Mouse (Mus musculus) macrophage (primary cell): Measurements from ENCODE around the gene Klhl40. TPM values are rescaled to one million over a fixed set of nuclear protein-coding genes. Genes with fewer than 3 reads are reported as not detected.

Experiments used
- H3K27ac ChIP-seq: fragments of 350-480 bp; formaldehyde crosslinking; 2 replicates; pipeline ENCODE4 v1.9.0; 2021
- H3K36me3 ChIP-seq: fragments of 350-480 bp; formaldehyde crosslinking; 2 replicates; pipeline ENCODE4 v1.9.0; 2021; ENCODE audit errors: inconsistent target
- H3K4me3 ChIP-seq: fragments of 350-480 bp; formaldehyde crosslinking; 2 replicates; pipeline ENCODE4 v1.9.0; 2021; ENCODE audit errors: inconsistent target
- H3K79me2 ChIP-seq: fragments of 350-480 bp; formaldehyde crosslinking; 2 replicates; pipeline ENCODE4 v1.9.0; 2021; ENCODE audit errors: inconsistent target
- WGBS: methylation state at CpG from one replicate; pipeline ENCODE4 v1.1.7; 2026; ENCODE audit warnings: inconsistent platforms; ENCODE audit not compliant: missing documents; 5-methylcytosine and 5-hydroxymethylcytosine counted together
- polyA plus RNA-seq: library from polyadenylated mRNA; stranded (reverse); fragments of 250-400 nt; gene quantifications from 3 replicates; pipeline ENCODE4 v1.2.4, GENCODE M21; 2018; ENCODE audit warnings: inconsistent platforms

Klhl40 gene
- polyA plus RNA-seq, 1 experiment from 2014 or later: not detected

DNA sequence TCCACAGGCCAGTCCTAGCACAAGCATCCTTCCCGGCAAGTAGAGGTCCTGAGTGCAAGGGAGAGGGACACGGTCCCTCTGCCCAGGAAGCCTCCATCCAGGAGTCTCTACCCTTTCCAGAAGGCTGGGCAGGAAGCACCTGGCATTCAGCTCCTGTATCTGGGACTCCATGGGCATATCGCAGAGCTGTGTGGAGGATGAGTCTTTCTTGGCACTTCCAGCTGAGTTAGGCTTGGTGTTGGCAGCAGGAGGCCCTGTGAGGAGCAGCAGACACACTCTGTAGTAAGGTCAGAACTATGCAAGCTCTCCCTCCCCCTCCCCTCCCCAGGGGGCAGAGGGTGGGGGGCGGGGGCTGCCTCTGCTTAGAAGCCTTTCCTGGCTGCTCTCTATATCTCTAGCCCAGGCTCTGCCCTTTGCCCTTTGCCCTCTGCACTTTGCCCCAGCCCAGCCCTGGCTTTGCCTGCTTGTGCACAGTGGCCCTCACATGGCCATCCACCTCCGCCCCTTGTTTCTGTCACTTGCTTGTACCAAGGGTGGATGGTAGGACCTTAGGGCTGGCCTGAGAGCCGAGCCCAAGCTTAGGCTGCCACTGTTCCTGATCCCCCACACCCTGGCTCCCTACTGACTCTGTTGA is 21.6 kb downstream of the Klhl40 start:
- Histone ChIP-seq H3K27ac (no peak overlapping the region), H3K36me3 (no peaks in the 10 kb centered on the region), H3K79me2 (no peaks in the 10 kb centered on the region), H3K4me3 (no peak overlapping the region)
- WGBS: 82% methylated on average over 6 of the region's 6 CpGs

DNA sequence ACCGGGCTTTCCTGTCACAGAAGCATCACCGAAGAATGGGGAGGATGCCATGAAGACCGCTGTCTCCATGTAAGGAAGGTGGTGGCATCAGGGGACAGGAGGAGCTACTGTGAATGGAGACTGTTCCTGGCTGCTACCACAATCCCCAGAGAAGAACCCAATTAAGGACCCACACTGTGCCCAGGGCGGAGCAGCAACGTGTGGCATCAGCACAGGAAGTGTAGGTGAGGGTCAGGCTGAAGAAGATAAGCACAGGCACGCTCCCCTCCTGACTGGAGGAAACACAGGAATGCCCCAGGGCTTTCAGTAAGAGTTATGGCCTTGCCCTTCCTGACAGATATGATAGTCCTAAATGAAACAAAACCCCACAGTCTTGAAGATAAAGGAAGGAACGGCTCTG is 25.3 kb downstream of the Klhl40 start:
- Histone ChIP-seq H3K79me2 (no peaks in the 10 kb centered on the region), H3K36me3 (no peaks in the 10 kb centered on the region), H3K27ac (no peak overlapping the region), H3K4me3 (no peak overlapping the region)
- WGBS: 40% methylated on average over 7 of the region's 7 CpGs

DNA sequence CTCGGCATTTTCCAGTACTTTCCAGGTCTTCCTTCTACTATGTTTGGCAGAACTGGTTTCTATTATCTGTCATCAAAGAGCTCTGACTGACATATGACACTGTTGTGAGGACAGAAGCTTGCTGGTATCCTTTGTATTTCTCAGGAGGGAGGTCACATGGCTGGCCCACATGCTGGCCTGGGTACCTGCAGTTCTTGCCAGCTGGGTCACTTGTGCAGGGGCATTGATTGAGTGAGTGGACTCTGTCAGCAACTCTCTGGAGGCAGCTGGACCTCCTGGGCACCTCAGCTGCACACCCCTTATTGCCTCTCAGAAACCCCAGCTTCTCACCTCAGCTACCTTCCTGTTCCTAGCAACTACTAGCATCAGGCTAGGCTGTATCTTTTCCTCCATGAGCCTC is 30.1 kb downstream of the Klhl40 start:
- H3K4me3 ChIP-seq: no peak overlapping the region
- WGBS: 92% methylated on average over 1 of the region's 1 CpGs
- no peak overlapping the region for H3K27ac ChIP-seq
- H3K79me2 ChIP-seq: no peaks in the 10 kb centered on the region
- H3K36me3 ChIP-seq: no peaks in the 10 kb centered on the region

DNA sequence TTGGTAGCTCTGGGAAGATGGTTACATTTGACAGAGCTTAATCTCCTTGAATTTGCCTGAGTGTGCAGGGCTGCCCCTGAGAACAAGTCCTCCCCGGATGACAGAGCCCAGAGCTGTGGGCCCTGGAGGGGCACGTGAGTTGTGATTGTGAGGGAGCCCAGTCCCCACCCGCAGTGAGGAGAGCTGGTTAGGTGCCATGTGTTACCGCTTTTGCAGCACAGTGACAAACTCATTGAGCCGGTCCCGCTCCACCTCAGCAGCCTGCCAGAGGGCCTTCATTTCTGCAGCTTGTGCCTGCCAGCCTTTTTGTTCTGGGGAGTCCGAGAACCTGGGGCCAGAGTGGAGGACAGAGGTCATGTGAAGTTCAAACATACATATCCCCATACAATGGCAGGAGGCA is 30.5 kb downstream of the Klhl40 start:
- no peaks in the 10 kb centered on the region for H3K79me2 ChIP-seq
- 80% methylated on average over 7 of the region's 7 CpGs for WGBS
- no peak overlapping the region for H3K27ac ChIP-seq
- H3K36me3 ChIP-seq: no peaks in the 10 kb centered on the region
- H3K4me3 ChIP-seq: no peak overlapping the region

DNA sequence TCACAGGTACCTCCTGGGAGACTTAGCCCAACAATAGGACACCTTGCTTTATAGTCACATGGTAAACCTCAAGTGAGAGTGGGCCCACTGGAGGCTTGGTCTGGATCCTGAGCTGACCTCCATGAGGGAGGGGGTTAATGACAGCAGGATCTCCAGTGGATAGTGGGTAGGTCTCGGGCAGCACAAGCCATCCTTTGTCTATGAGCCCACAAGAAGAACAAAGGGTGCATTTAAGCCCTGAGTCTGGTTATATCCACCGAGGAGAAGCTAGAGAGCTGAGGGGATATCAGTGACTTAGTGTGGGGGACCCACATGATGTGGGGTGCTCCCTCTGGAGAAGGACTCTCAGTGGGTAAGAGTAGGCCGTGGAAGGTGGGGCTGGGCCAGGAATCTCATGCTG is 31.1 kb downstream of the Klhl40 start:
- 95% methylated on average over 3 of the region's 3 CpGs for WGBS
- Histone ChIP-seq H3K4me3 (no peak overlapping the region), H3K36me3 (no peaks in the 10 kb centered on the region), H3K27ac (no peak overlapping the region), H3K79me2 (no peaks in the 10 kb centered on the region)

DNA sequence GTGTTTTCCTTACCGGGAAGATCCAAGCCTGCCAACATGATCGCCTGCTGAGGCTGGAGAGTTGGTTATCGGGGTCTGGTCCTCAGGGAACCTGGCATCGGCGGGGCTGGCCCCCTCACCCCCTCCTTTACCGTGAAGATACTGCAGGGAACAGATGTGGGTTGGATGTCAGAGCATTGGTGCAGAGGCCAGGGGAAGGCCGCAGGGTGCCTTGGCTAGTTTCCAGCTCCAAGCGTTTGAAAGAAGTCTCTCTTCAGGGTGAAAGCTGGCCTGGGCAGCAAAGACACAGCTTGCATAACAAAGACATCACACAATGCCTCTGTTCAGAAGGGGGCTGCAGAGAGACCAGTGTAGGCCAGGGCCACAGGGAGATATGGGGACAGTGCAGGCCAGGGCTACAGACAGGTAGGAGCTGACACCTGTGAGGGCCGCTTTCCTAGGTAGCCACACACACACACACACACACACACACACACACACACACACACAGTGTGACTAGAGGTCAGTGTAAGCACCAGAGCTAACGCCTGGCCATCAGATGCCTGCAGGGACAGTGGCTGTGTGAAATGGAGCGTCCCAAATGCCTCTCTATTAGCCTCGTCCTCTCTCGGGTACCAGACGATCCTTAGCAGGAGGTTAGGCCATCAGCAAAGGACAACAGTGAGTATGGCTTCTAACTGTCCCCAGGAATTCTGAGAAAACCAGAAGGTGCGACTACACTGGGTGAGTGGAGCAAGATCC is 32.8 kb downstream of the Klhl40 start:
- Histone ChIP-seq H3K27ac (no peak overlapping the region), H3K4me3 (no peak overlapping the region), H3K79me2 (no peaks in the 10 kb centered on the region), H3K36me3 (no peaks in the 10 kb centered on the region)
- 80% methylated on average over 15 of the region's 15 CpGs for WGBS

DNA sequence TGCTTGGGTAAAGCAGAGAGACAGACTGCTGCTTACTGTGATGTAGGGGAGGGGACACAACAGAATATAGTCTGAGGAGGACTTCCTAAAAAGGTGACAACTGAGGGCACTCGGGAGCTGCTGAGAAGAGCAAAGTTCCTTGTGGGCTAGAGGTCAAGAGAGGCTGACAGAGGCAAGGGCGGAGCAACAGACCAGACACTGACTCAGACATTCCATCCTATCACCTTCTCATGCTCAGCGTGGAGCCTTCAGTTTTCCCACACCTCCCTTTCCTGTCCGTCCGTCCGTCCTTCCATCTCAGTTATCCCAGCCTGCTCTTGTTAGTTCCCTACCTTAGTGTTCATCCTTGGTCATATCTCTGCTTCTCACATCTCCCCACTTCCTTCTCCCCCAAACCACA is 37.8 kb downstream of the Klhl40 start:
- H3K36me3 ChIP-seq: no peaks in the 10 kb centered on the region
- H3K4me3 ChIP-seq: no peak overlapping the region
- no peaks in the 10 kb centered on the region for H3K79me2 ChIP-seq
- 25% methylated on average over 6 of the region's 6 CpGs for whole genome bisulfite sequencing
- H3K27ac ChIP-seq: no peak overlapping the region

DNA sequence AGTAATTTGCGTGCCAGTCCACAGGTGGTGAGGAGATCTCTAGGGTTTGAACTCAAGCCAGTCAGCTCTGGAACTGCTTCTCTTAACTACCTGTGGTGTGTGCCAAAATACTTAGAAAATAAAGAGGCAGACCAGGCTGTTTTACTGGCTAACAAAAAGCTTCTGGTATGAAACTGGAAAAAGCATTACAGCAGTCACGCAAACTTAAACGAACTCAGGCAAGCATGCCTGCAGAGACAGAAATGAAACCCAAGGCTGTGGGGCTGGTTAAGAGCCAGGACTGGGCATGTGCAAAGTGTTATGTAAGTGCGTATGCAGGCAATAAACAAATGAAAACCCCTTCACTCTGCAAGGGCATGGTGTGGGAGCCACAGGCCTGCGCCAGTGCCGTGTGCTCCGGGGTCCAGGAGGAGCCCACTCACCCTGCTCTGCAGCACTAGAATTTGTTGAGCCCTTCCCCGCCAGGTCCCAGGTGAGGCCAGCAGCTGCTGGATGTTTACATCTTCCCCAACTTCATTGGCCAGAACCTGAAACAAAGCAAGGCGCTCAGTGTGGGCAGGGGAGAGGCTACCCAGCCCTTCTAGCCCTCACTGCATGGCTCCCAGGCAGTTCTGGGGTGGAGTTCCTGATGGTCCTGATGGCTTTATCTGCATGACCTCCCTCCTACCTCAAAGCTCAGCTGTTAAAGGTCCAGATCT is 41.8 kb downstream of the Klhl40 start:
- WGBS: 80% methylated on average over 9 of the region's 9 CpGs
- Histone ChIP-seq H3K36me3 (no peaks in the 10 kb centered on the region), H3K27ac (no peak overlapping the region), H3K4me3 (no peak overlapping the region), H3K79me2 (no peaks in the 10 kb centered on the region)

DNA sequence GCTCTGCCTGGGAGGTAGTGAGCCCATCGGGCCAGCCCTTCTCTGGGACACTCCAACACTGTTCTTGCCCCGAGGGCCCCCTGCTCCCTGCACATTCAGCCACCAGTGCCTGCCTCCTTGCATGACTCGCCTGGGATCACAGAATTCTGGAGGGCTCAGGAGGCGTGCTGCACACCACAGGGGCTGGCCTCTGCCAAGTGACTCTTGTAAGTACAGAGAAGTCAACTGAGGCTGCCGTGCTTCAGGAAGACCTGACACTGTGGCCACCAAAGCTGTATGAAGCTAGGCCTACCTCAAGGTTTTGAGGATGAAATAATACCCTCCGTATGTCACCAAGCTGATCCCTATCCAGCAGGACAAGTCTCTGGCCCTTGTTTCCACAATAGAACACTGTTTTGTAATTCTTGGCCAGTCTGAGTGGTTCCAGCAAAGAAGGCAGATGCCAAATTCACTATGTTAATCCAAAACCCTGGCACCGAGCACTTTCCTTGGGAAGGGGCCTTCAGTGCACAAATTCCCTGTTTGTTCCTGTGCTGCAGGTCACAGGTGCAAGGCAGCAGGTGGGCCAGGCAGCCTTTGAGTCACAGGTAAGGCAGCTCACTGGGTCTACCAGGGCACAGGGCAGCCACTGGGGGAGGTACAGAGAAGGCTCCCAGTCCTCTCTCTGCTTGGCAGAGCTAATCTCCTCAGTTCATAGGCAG is 42.5 kb downstream of the Klhl40 start:
- Histone ChIP-seq H3K4me3 (no peak overlapping the region), H3K79me2 (no peaks in the 10 kb centered on the region)
- 92% methylated on average over 6 of the region's 7 CpGs for whole genome bisulfite sequencing

DNA sequence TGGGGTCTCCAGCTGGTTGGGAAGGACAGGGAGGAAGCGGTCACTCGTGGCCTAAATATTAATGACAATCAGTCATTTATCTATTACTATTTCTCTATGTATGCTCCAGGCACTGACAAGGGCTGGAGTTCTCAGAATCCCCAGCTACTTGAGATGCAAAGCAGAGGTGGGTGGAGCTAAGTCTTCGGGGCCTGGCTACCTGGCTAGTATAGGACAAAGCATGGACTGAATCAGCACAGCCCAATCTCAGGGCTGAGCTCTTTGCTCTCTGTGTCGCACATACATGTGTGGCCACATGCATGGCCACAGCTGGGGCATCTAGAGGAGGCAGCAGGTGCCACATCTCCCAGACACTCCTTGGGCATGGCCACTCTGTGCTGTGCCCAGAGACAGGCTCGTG is 43.4 kb downstream of the Klhl40 start:
- Histone ChIP-seq H3K36me3 (no peaks in the 10 kb centered on the region), H3K4me3 (no peak overlapping the region), H3K27ac (no peak overlapping the region), H3K79me2 (no peaks in the 10 kb centered on the region)
- 82% methylated on average over 5 of the region's 5 CpGs for WGBS

More for the DNA sequence above, 42.5 kb downstream of the Klhl40 start:
- Histone ChIP-seq H3K36me3 (no peaks in the 10 kb centered on the region), H3K27ac (no peak overlapping the region)

DNA sequence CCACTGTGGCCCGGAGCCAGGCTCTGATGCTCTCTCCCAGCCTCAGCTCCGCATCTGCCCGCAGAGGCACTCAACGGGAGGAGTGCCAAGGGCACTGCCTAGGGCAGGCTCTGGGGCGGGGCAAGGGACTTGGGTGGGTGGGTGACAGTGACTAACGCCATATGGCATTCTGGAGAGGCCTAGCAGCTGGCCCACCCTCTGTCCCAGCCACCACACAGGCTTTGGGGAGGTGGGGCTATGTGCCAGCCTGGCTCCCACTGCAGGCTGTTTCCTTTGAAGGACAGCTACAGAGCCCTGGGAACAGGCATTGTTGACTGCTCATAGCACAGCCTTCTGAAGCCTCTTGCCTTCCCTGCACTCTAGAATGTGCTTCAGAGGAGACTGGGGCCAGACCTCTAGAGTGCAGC is 45.2 kb downstream of the Klhl40 start:
- H3K79me2 ChIP-seq: no peaks in the 10 kb centered on the region
- no peak overlapping the region for H3K27ac ChIP-seq
- H3K4me3 ChIP-seq: no peak overlapping the region
- WGBS: 88% methylated on average over 3 of the region's 6 CpGs
- no peaks in the 10 kb centered on the region for H3K36me3 ChIP-seq

DNA sequence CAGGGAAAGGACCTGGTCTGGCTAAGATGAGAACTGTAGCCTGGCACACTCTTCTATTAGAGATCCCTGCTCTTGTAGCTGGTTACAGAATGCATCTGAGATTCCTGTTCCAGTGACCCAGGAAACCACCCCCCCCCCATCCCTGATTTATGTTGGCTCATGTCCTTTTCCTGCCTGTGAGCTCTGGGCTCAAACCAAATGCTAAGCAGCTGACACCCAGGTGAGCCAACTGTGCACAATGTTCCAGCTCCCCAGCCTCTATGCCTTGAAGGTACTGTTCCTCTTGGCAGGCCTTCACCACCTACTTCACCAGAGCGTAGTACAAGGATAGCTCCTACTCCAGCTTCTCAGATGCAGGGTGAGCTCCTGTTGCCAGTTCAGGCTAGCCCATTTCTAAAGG is 45.6 kb downstream of the Klhl40 start:
- H3K27ac ChIP-seq: no peak overlapping the region
- no peaks in the 10 kb centered on the region for H3K79me2 ChIP-seq
- no peak overlapping the region for H3K4me3 ChIP-seq
- no peaks in the 10 kb centered on the region for H3K36me3 ChIP-seq
- 89% methylated on average over 1 of the region's 1 CpGs for WGBS

DNA sequence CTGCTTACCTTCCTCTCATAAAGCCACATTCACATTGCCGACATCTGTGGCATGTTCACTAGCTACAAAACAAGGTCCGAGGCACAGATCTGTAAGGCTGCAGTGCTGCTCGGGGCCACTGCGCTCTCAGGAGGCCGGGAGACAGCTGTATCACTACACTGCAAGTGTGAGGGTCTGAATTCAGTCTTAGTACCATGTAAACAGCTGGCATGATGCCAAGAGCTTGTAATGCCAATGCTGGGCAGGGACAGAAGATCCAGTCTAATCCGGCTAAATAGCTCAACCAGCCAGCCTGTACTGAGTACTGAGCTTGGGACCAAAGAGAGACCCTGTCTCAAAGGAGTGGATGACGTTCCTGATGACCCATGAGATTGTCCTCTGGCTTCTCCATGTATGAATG is 46.6 kb downstream of the Klhl40 start:
- 94% methylated on average over 7 of the region's 7 CpGs for WGBS
- Histone ChIP-seq H3K79me2 (no peaks in the 10 kb centered on the region), H3K4me3 (no peak overlapping the region), H3K36me3 (no peaks in the 10 kb centered on the region), H3K27ac (no peak overlapping the region)

DNA sequence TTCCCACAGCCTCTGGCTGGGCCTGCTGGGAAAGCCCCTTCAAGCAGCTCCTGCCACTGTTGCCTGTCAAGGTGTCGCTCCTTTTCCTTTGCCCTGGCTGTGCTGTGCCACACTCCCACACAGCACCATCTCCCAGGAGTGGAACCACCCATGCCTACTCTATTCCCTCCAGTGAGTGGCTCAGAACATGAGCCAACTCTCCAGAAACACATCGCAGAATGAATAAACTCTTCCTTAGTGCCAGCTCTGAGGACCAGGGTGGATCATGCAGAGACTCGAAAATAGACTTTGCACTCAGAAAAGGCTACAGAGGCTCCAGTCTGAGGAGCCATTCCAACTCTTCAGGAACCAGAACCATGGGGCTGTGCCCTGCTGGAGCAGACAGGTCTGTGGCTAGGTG is 48.9 kb downstream of the Klhl40 start:
- Histone ChIP-seq H3K36me3 (no peaks in the 10 kb centered on the region), H3K27ac (no peak overlapping the region), H3K79me2 (no peaks in the 10 kb centered on the region), H3K4me3 (no peak overlapping the region)
- WGBS: 90% methylated on average over 3 of the region's 3 CpGs

DNA sequence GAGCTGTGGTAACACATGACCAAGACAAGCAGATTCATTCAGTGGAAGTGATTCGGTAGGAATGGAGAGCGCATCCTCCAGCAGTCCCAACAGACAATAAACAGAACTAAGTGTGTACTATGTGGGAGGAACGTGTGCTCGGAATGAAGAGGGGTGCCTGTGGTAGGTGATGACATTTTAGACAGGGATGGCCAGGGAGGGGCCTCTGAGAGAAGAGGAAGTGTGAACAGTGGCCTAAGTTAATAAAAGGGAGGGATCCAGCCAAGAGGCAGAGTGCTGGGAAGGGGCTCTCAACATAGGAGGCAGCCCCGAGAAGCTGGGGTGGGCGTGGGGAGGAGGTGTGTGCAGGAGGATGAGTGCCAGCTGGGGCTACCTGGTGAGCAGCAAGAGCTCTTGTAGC is 50.9 kb downstream of the Klhl40 start:
- H3K79me2 ChIP-seq: no peaks in the 10 kb centered on the region
- WGBS: 51% methylated on average over 6 of the region's 6 CpGs
- H3K36me3 ChIP-seq: no peaks in the 10 kb centered on the region
- no peak overlapping the region for H3K4me3 ChIP-seq
- H3K27ac ChIP-seq: no peak overlapping the region
